Mouse (Mus musculus) megakaryocyte, embryonic 14.5 days (primary cell): Measurements from ENCODE around the gene Cbarp.

Experiments used
- FLI1 ChIP-seq: IDR thresholded peaks from 2 replicates; pipeline ENCODE4 v1.6.1; 2012; ENCODE audit warnings: low read length, inconsistent platforms, mixed read lengths
- GATA1 ChIP-seq: IDR thresholded peaks from 3 replicates; pipeline ENCODE4 v1.6.1; 2012; ENCODE audit warnings: mixed read lengths, low read length, inconsistent platforms, borderline replicate concordance

GRCm38 (mm10) chr10:80141243-80141642 is 608 bp upstream of the Cbarp start:
- peak; percentile 35; the same call in 1 of the 2 replicates for TF ChIP-seq FLI1
- TF ChIP-seq GATA1: no peak
